Mouse (Mus musculus): ENCODE data around the gene Kdm6b.

Kdm6b gene

DNA sequence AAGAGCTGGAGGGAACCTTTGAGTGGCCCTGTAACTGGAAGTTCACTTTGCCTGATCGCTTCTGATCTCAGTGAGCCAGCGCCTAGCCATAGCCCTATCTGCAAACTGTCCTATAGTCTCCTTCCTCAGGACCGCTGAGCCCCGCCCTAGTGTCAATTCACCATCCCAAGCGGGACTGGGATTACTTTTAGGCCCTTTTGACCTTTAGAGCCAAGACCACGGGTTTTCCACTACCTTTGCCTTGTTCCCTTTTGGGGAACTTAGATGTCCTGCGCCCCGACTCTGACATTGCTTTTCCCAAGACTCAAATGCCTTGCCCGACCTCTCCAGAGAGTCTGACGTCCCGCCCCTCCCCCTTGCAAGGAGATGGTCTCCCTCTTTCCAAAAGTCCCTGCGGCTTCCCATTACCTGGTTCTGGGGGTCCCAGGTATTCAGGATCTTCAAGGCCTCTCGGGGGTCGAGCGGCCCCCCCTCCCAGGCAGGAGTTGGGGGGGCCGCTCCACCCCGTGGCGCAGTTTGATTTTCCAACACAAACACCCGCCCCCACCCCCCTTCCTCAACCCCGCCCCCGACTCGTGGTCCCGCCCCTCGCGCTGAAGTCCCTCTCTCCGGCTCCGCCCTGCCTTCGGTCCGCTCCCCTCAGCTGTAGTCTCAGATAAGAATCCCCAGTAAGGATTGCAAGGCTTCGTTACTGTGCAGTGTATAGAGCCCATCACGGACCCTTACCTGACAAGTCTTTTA, 6.5 kb upstream of the Kdm6b start:
- in situ Hi-C loops (cut with MboI, MseI): loop anchor here (25.0 kb wide), 2 partner anchors 958 to 1242 kb away; partner anchors contain the start of genes Eno3, Pfn1 and Spag7

DNA sequence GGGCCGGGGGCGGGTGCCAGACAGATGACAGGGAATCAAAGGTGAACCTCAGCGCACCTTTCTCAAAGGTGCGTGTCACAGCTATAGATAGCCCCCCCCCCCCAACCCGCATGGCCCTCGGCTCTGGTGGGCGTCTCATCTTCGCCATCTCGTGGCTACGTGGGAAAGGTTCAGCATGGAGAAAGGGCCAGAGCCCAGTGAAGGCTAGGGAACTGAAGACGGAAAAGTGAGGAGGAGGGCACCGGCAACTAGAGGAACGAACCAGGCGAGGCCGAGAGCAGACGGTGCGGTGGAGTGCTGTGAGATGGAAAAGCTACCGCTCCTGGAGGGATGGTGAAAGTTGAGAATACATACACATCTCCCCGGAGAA, 6.0 kb upstream of the Kdm6b start:
- in situ Hi-C loops (cut with MboI, MseI): loop anchor here (25.0 kb wide), 2 partner anchors 957 to 1243 kb away; partner anchors contain the start of genes Eno3, Pfn1 and Spag7

DNA sequence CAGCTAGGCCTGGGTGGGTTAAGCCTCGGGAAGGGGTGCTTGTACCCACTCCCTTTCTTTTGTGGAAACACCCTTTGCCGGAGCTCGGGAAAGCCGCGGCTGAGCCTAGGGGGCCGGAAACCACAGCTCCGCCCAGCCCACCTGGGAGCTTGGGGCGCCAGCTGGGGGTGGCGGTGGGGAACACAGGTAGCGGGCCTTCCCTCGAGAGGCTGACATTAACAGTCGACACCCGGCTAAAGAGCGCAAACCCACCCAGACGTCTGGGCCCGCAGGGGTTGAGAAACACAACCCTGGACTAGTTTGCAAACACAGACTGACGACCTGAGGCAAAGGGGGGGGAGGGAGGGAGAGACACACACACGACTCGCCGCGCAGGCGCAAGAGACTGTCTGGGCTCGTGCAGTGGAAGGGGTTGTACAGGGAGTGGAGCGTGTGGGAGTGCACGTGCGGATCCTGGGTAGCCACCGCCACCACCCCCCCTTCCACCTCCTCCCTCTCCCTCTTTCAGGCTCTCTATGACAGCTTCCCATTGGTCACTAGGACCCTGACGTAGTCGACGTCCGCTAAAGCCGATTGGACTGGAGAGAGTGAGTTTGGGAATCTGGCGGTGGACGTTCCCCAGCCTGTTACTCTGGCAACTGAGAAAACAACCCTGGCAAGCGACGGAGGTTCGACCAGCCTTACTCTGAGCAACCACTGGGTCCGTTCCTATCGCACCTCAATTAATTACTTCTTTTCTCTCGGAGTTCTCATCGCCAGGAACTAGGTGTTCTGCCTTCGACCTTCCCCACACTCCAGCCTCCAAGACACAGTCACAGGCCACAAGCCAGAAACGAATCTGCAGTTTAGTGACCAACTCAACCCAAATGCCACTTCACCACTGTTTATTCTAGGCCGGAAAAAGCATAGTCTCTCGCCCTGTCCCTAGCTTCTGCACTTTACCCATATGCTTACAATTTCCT, 5.3 kb upstream of the Kdm6b start:
- in situ Hi-C loops (cut with MboI, MseI): loop anchor here (25.0 kb wide), 2 partner anchors 956 to 1244 kb away; partner anchors contain the start of genes Eno3, Pfn1 and Spag7

DNA sequence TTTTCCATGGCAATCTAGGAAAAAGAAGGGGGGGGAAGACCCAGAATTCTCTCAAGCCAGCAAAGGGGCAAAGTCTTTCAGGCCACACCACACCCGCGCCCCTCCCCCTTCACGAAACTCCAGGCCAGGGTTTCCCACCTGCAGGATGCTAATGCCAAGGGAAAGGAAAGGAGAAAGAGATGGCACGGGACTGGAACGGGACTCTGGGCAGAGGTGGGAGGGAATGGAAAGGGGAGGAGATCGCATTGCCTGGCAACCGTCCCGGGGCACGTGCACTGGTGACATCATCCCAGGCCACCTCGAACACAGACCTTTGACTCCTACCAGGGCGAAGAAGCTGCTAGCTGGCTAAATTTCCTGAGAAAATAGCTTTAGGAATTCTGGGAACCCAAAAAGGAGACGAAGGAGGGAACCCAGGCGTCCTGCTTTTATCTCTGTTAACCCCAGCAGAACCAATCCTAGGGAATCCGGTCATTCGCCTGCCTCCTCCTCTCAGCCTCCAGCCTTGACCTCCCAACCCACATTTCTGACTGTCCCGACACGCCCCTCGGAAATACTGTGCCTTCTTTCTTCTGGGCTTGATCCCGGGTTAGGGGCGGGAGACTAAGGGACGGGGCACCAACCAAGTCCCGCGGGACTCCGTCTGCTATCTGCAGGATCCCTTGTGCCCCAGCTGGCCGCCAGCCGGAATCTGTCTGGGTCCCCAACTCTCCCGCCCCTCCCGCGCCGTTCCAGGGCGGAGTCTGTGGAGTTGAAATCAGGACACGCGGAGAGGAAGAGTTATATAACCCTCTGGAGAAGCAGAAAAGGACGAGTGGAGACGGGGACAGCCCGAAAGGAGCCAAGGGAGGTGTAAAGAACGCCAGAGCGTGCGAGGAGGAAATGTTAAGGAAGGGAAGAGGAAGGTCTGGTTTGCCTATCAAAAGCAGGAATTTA, 4.2 kb upstream of the Kdm6b start:
- in situ Hi-C loops (cut with MboI, MseI): loop anchor here (25.0 kb wide), 2 partner anchors 955 to 1245 kb away; partner anchors contain the start of genes Eno3, Pfn1 and Spag7

DNA sequence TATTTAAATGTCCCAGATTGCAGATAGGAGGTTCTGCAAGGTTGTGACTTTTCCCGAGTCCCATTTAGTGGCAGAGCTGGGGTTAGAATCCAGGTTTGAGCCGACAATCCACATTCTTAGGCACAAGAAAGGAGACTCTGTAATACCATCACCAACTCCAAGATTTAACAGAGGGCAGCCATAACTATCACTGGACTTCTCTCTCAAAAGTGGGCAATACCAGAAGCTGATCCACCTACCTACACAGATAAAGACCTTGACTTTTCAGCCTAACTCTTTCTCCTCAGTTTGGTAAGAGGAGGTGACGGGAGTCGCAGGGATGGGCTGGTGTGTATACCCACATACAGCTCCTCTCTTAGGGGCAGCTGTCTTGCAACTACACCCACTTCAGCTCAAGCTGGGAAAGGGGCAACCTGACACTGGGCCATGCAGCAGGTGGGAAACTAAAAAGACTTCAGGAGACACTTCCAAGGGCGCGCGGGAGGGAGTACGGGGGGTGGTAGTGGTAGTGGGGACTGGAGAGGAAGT, 3.5 kb upstream of the Kdm6b start:
- in situ Hi-C loops (cut with MboI, MseI): loop anchor here (25.0 kb wide), 2 partner anchors 955 to 1245 kb away; partner anchors contain the start of genes Eno3, Pfn1 and Spag7

DNA sequence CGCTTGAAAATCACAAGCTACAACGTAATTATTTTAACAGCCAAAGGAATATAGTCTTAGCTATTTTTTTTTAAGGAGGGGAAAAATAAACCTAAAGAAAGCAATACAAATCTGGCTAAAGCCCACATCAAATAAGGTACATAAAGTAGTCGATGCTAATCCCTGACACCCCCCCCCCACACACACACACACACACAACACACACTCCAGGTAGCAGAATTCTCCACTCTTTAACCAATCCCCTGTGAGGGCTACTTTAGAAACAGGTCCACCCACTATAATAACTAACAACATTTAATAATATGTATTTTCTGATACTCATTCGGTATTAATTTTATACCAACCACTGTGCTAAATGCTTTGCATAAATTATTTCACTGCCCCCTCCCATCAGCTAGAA, 3.0 kb upstream of the Kdm6b start:
- in situ Hi-C loops (cut with MboI, MseI): loop anchor here (25.0 kb wide), 2 partner anchors 954 to 1246 kb away; partner anchors contain the start of genes Eno3, Pfn1 and Spag7

DNA sequence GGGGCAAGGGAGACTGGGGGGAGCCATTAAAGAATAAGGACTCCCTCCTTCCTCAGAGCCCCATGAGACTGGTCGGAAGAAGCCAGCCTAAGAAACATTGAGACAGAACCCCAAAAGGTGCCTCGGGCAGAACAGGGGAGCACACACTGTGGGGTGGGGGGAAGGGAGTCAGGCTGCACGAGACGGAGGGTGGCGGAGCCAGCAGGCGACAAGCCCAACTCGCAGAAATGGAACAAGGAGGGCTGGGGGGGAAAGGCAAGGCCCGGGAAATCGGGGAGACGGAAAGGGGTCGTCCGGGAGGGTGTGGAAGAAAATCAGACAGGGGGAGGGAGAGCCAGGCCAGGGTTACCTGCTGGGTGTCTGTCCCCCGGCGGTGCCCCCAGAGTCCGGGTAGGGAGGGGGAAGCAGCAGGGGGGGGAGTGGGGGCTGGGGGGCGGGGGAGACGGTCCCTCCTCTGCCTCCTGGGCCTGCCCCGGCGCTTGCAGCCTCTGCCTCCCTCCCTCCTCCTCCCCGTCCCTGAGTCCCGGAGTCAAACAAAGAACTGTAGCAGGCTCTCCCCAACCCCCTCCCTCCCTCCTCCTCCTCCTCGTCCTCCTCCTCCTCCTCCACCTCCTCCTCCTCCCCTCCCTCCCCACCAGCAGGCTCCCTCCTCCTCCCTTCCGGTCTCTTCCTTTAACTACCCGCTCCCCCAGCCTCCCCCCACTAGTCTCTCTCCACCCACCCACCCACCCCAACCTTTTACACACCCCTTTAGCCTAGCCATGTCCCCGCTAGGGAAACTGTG, 2.4 kb upstream of the Kdm6b start:
- in situ Hi-C loops (cut with MboI, MseI): loop anchor here (25.0 kb wide), 2 partner anchors 954 to 1246 kb away; partner anchors contain the start of genes Eno3, Pfn1 and Spag7

DNA sequence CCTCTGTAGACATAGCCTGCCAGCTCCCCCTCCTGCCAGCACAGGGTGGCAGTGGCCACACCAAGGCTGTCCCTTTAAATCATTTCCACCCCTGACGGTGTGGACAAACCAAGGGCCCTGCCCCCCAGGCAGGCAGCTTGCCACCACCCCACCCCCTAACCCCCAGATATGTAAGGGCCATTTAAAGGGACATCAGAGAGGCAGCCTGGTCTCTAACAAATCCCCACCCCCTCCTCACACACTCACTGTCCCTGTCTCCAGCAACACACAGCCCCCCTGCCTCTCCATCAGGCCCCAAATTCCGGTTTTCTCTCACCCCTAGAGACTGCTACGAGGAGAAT, 1.8 kb upstream of the Kdm6b start:
- in situ Hi-C loops (cut with MboI, MseI): loop anchor here (25.0 kb wide), 2 partner anchors 953 to 1247 kb away; partner anchors contain the start of genes Eno3, Pfn1 and Spag7

DNA sequence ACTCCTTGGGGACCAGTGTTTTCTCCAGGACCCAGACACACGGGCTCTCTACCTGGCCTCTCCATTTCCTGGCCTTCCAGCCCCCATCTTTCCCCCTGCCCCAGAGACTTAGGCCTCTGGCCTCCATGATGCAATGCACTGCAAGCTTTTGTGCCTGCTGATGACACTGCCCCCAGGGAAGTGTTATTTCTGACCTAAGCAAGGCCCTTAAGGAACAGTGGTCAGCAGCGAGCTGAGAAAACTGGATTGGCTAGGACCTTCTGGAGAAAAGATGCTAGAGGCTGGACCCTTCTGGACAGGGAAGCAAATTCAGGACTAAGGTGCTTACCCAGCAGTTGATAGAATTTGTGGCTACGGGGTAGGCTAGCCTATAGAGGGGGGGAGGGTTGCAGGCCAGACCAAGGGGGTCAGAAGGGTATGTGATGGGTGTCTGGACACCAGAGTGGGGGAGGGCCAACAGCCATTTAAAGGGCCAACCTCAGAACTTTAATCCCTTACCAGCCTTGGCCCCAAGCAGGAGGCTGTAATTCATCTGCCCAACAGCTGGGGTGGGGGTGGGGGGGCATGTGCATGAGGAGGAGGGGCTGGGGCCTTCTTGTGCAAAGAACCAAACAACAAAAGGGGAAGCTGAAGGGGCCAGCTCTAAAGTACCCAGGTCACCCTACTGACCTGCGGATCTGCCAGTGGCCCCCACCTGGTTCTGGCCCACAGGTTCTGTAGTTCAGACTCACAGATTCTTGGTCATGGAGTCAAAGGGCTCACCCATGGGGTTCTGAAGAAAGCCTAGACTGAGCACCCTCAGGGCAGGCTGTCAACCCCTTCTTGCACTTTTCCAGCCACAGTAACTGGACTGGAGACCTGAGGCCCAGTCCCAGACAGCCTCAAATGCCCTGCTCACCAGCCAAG, 1.2 kb upstream of the Kdm6b start:
- in situ Hi-C loops (cut with MboI, MseI): loop anchor here (5.0 to 25.0 kb wide), 3 partner anchors 608 to 1248 kb away; partner anchors contain the start of genes Eno3, Pfn1 and Spag7

DNA sequence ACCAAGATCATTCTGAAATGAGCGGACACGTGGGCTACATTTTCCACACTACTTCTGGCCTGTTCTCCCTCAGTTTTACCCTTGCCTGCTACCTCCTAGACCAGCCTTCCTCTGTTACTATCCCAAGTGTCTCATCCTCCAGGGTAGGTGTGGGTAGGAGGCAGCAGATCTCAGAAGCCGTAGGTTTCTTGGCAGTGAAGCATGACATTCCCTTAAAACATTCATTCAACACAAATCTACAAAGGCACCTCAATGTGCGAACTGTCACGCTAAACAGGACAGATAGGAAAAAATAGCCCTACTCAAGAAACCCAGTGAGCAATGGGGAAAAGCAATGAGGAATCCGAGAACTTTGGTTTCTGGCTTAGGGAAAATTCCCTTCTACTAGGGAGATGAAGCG, 927 bp downstream of the Kdm6b start:
- in situ Hi-C loops (cut with MboI, MseI): loop anchor here (5.0 to 25.0 kb wide), 3 partner anchors 610 to 1250 kb away; partner anchors contain the start of genes Eno3, Pfn1 and Spag7

DNA sequence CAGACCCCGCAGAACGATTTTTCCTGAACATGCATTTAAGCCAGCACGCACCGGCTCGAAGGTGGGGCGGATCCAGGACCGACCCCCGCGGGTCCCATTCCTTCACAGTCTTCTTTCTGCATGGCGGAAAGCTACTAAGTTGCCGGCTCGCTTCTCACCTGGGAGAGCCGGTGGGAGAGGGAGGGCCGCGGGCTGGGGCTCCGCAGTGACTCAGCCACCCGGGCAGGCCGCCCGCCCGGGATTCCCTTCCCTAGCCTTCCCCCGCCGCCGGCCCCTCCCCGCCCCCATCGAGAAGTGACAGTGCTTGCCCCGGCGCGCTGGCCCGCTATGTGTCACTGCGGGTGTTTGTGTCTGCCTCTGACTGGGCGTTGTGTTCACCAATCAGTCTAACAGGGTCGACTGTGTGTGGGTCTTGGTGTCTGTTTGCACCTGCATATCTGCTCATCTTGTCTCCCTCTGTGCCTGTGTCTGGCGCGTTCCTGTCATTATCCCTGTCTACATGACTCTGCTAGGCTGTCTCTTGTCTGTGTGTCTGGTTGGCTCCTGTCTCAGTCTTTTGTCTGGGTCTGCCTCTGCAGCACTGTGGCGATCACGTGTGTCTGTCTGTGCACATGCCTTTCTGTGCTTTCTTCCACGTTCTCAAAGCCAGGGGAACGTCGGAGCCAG, 1.8 kb downstream of the Kdm6b start:
- in situ Hi-C loops (cut with MboI, MseI): loop anchor here (5.0 to 25.0 kb wide), 3 partner anchors 611 to 1251 kb away; partner anchors contain the start of genes Eno3, Pfn1 and Spag7

DNA sequence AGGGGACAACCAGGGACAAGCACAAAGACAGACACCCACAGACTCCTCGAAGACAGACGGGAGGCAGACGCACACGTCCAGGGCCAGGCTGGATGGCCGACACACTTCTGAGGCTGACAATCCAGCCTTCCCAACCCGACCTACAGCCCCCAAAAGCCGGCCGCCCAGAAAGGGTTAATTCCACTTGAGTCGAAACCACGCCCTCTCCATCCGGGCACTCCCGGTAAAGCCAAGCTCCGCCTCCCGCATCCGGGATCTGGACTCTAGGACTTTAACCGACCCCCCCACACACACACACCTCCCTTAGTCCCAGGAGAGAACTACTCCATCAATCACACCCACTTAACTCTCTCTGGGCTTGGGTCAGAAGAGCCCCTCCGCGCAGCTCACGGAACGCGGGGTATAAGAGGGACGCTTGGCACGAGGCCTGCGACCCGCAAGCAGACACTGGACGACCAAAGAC, 2.4 kb downstream of the Kdm6b start:
- in situ Hi-C loops (cut with MboI, MseI): loop anchor here (5.0 to 25.0 kb wide), 3 partner anchors 611 to 1251 kb away; partner anchors contain the start of genes Eno3, Pfn1 and Spag7

DNA sequence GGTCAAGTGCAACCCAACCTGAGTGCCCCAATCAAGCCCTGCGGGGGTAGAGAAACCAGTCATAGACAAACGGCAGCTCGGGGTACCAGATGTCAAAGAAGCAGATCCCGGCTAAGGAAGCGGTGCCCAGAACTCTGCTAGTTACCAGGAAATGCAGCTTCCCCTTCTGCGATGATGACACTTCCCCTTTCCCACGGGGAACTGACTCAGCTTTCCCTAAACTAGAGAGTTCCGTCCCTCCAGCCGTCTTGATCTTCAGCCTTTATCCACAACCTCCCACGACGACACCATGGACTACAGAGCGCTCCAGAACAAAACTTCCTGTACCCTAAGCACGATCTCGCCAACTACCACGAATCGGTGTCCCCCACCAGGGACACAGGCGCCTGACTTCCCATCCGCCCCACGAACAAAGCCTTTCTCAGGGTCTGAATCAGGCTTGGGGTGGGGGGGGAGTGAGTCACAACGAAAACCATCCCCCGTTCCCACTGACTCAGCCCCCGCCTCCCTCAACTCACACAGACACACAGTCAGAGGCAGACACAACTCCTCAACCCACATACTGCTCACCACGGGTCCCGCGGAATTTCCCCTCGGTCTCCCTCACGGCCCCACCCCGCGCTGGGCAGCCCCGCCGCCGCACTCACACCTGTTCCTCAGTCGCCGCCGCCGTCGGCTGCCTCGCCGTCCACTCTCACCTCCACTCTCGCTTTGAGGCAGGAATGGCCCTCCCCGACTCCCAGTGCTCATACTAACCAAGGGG, 3.0 kb downstream of the Kdm6b start:
- in situ Hi-C loops (cut with MboI, MseI): loop anchor here (5.0 to 25.0 kb wide), 3 partner anchors 612 to 1252 kb away; partner anchors contain the start of genes Eno3, Pfn1 and Spag7

DNA sequence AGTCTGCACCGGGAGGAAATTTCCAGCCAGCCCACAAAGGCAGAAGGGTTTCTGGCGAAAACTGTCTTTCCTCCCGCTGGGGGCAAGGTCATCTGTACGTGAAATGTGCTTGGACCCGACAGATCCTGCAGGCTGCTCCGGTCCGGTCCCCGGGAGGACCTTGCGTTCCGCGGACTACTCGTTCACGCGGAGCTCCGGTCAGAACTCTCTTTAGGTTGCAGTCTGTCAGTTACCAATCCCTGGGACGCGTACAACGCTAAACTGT, 3.5 kb downstream of the Kdm6b start:
- in situ Hi-C loops (cut with MboI, MseI): loop anchor here (5.0 to 25.0 kb wide), 3 partner anchors 612 to 1252 kb away; partner anchors contain the start of genes Eno3, Pfn1 and Spag7

DNA sequence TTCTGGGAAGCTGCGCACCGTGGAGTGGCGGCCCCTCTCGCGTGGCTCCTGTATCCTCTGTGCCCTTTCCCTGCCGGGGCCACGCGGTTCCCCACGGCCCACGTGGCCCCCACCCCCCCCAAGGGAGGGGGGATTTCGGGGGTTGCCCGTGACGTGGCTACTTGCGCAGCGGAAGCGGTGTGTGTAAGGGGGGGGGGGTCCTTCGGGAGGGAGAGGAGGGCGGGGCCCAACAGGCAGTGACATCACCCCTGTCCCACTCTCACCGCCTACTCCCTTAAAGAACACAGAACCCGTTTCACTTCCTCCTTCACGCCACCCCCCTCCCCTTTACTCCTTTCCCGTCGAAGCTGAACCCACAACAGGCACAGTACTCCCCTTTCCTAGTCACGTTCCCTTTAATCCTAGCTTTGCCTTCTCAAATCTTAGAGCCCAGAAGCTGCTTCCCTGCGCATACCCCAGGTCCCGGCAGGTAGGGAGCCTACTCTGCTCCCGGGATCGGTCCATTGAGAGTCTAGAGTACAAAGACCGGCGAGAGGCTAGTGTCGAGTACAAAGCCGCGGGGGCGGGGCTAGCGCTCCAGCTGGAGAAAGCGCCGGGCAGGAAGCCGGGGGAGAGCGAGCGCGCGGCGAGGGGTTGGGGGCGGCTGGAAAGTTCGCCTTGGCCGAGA, 4.0 kb downstream of the Kdm6b start:
- in situ Hi-C loops (cut with MboI, MseI): loop anchor here (5.0 to 25.0 kb wide), 4 partner anchors 485 to 1253 kb away; partner anchors contain the start of genes Acap1, Eno3, Pfn1 and Spag7

Measured in regulatory T cell (primary cell).